Mouse (Mus musculus) MEL (cell line): ENCODE measurements around the gene Ciita.

Source experiments
- POLR2A ChIP-seq, 2 experiments: IDR thresholded peaks; 2 replicates each; pipeline ENCODE4 v1.6.1; 2011 to 2012; ENCODE audit warnings: low read length in 2 of 2, mild to moderate bottlenecking in 2 of 2, control low read depth in 1 of 2, improper control_type of control experiment in 1 of 2, low read depth in 1 of 2, moderate library complexity in 1 of 2; ENCODE audit not compliant: control insufficient read depth in 1 of 2, insufficient read depth in 1 of 2, poor library complexity in 1 of 2
- SIN3A ChIP-seq: IDR thresholded peaks from 2 replicates; pipeline ENCODE4 v1.6.1; 2012; ENCODE audit warnings: low read length, improper control_type of control experiment, inconsistent platforms

- TF ChIP-seq SIN3A (peak; percentile 66; the same call in 1 of the 2 replicates), POLR2A (IDR thresholded peaks at IDR 0.05; ENCODE audit: control insufficient read depth in 1 of 2, insufficient read depth in 1 of 2, low read depth in 1 of 2, low read length in 2 of 2, poor library complexity in 1 of 2) (peak; percentile 90 to 94)
Measured at GRCm38 (mm10) chr16:10542698-10543365, 63.0 kb downstream of the Ciita start, which contains the start of gene Dexi.
